Mouse (Mus musculus) brain, embryonic 14.5 days (tissue): Measurements from ENCODE around the gene Catsperz. TPM values are rescaled to one million over a fixed set of nuclear protein-coding genes. Genes with fewer than 3 reads are reported as not detected.

Experiments used
- DNase-seq: peaks from one replicate; pipeline ENCODE4 v3.0.0-alpha.2; 2011; ENCODE audit warnings: low read depth
- CTCF ChIP-seq: fragments of 200-500 bp; IDR thresholded peaks from 2 replicates; pipeline ENCODE4 v1.5.1; 2012; ENCODE audit warnings: inconsistent platforms, mild to moderate bottlenecking, moderate library complexity, borderline replicate concordance; ENCODE audit not compliant: insufficient read depth, insufficient read length; ENCODE audit errors: extremely low read depth
- POLR2A ChIP-seq: fragments of 200-500 bp; IDR thresholded peaks from 2 replicates; pipeline ENCODE4 v1.6.1; 2012; ENCODE audit warnings: mild to moderate bottlenecking, inconsistent platforms, borderline replicate concordance; ENCODE audit not compliant: poor library complexity, insufficient read depth, insufficient read length, severe bottlenecking; ENCODE audit errors: extremely low read depth
- polyA plus RNA-seq: library from polyadenylated mRNA; depleted of rRNA; stranded (reverse); fragments of >200 nt; gene quantifications from 2 replicates; pipeline ENCODE4 v1.2.3, GENCODE M21; 2012; rRNA removed

Gene Catsperz
- 1.0 and 1.5 TPM in 2 replicates for polyA plus RNA-seq

GRCm38 (mm10) chr19:6925307-6925573, at the start of gene Catsperz:
Gene Catsperz (minus strand): TSS chr19:6925380.
- no peak for DNase-seq

GRCm38 (mm10) chr19:6974211-6975205, 49.3 kb upstream of the Catsperz start, which contains the start of gene Ppp1r14b:
Gene Ppp1r14b (plus strand): TSS chr19:6974968.
- peak; percentile 96 for DNase-seq
- TF ChIP-seq CTCF (no peak), POLR2A (peak; percentile 19; the same call in 1 of the 2 replicates)

More at GRCm38 (mm10) chr19:6925307-6925573, at the start of gene Catsperz:
- TF ChIP-seq POLR2A (no peak), CTCF (no peak)

GRCm38 (mm10) chr19:6973581-6974190, 48.5 kb upstream of the Catsperz start:
- no peak for DNase-seq
- TF ChIP-seq CTCF (no peak), POLR2A (no peak)

- TF ChIP-seq POLR2A (no peak), CTCF (no peak)
- DNase-seq, result no peak
These were observed 47.2 kb upstream of the Catsperz start for GRCm38 (mm10) chr19:6972247-6972917.

- no peak for DNase-seq
- TF ChIP-seq CTCF (no peak), POLR2A (no peak)
These were observed 46.5 kb upstream of the Catsperz start for GRCm38 (mm10) chr19:6971644-6972043.

- DNase-seq, result peak; percentile 41
- TF ChIP-seq CTCF, result no peak
- TF ChIP-seq POLR2A, result no peak
These were observed 45.4 kb upstream of the Catsperz start for GRCm38 (mm10) chr19:6970460-6971085.

- TF ChIP-seq CTCF (peak; percentile 62), POLR2A (peak; percentile 43; the same call in 1 of the 2 replicates)
These were observed 44.6 kb upstream of the Catsperz start for GRCm38 (mm10) chr19:6969665-6970381.

GRCm38 (mm10) chr19:6969291-6969664, 44.1 kb upstream of the Catsperz start:
- TF ChIP-seq CTCF, result no peak
- TF ChIP-seq POLR2A, result no peak
- DNase-seq, result no peak

More at GRCm38 (mm10) chr19:6969665-6970381, 44.6 kb upstream of the Catsperz start:
- peak; percentile 67 for DNase-seq

- no peak for DNase-seq
- no peak for TF ChIP-seq CTCF
- TF ChIP-seq POLR2A, result no peak
These were observed 43.5 kb upstream of the Catsperz start for GRCm38 (mm10) chr19:6968491-6969271.
